Mouse (Mus musculus) liver, embryonic 14.5 days (tissue): Measurements from ENCODE around the gene Spin1. TPM values are rescaled to one million over a fixed set of nuclear protein-coding genes. Genes with fewer than 3 reads are reported as not detected.

ENCODE experiments used
- ATAC-seq: fragments of 200-750 bp; cut with Nextera tagmentation; 2 replicates; pipeline ENCODE4 v1.8.0; 2017; ENCODE audit warnings: moderate number of reproducible peaks, mild to moderate bottlenecking, moderate library complexity; ENCODE audit not compliant: insufficient read depth
- DNase-seq, 3 experiments: peaks; one replicate each; pipeline ENCODE4 v3.0.0-alpha.2; 2012 to 2013; ENCODE audit warnings: low read depth in 3 of 3, low spot score in 3 of 3
- H3K27ac ChIP-seq: fragments of 300-500 bp; sonication (generic); 2 replicates; pipeline ENCODE4 v1.5.1; 2014; ENCODE audit warnings: moderate library complexity, mild to moderate bottlenecking, control low read depth, inconsistent platforms
- H3K27me3 ChIP-seq: fragments of 300-500 bp; sonication (generic); 2 replicates; pipeline ENCODE4 v1.6.1; 2014; ENCODE audit warnings: mild to moderate bottlenecking, low read length, moderate library complexity; ENCODE audit not compliant: control insufficient read depth, insufficient read depth
- H3K36me3 ChIP-seq: fragments of 300-500 bp; sonication (generic); replicated peaks from 2 replicates; pipeline ENCODE4 v1.6.1; 2014; ENCODE audit warnings: low read depth; ENCODE audit not compliant: control insufficient read depth, insufficient read depth
- H3K4me1 ChIP-seq, 2 experiments: fragments of 200-500 bp in 1 of 2; fragments of 300-500 bp in 1 of 2; sonication (generic) in 1 of 2; replicated peaks; 2 replicates each; pipeline ENCODE4 v1.6.1; 2012 to 2014; ENCODE audit warnings: antibody characterized with exemption in 1 of 2, inconsistent platforms in 1 of 2, low read length in 1 of 2; ENCODE audit not compliant: control insufficient read depth in 2 of 2, insufficient read depth in 2 of 2
- H3K4me2 ChIP-seq: fragments of 300-500 bp; sonication (generic); 2 replicates; pipeline ENCODE4 v1.6.1; 2014; ENCODE audit warnings: low read depth, mild to moderate bottlenecking, control low read depth, moderate library complexity
- H3K4me3 ChIP-seq, 2 experiments: fragments of 200-500 bp in 1 of 2; fragments of 300-500 bp in 1 of 2; sonication (generic) in 1 of 2; 2 replicates each; pipeline ENCODE4 v1.5.1; 2012 to 2014; ENCODE audit warnings: low read depth in 2 of 2, low read length in 2 of 2, mild to moderate bottlenecking in 2 of 2, control low read depth in 1 of 2, inconsistent platforms in 1 of 2, moderate library complexity in 1 of 2; ENCODE audit not compliant: insufficient read depth in 1 of 2
- H3K9ac ChIP-seq: fragments of 300-500 bp; sonication (generic); replicated peaks from 2 replicates; pipeline ENCODE4 v1.6.1; 2014; ENCODE audit warnings: mild to moderate bottlenecking, control low read depth, moderate library complexity
- H3K9me3 ChIP-seq: fragments of 300-500 bp; sonication (generic); 2 replicates; pipeline ENCODE4 v1.6.1; 2016; ENCODE audit warnings: low read length, mixed read lengths; ENCODE audit not compliant: control insufficient read depth
- CTCF ChIP-seq: IDR thresholded peaks from 2 replicates; pipeline ENCODE4 v1.5.1; 2016; ENCODE audit warnings: antibody characterized with exemption, low read depth, control low read depth
- EP300 ChIP-seq: IDR thresholded peaks from 2 replicates; pipeline ENCODE4 v1.6.1; 2016; ENCODE audit warnings: antibody characterized with exemption, low read depth
- WGBS: fragments of 180-500 bp; shearing (Covaris S2); extraction: QIAGEN DNeasy Blood & Tissue Kit; methylation state at CpG from one replicate; pipeline ENCODE4 v1.1.7; 2014; ENCODE audit not compliant: insufficient replicate concordance; 5-methylcytosine and 5-hydroxymethylcytosine counted together
- polyA plus RNA-seq, 2 experiments: library from polyadenylated mRNA; depleted of rRNA in 1 of 2; stranded (reverse) in 1 of 2; unstranded in 1 of 2; fragments of >200 nt; fragmentation: Nextera tagmentation in 1 of 2; extraction: Ambion mirVana in 1 of 2; gene quantifications; 2 replicates each; pipeline versions ENCODE4 v1.2.1 to v1.2.3; 2012 to 2014

The Spin1 gene
- polyA plus RNA-seq, 2 experiments = 5.2 to 9.3 TPM

- H3K36me3 ChIP-seq = peaks cover 4% of the 10 kb centered on the region
- H3K27ac ChIP-seq = no peak overlapping the region
- TF ChIP-seq EP300 (no peak), CTCF (no peak)
- WGBS = 61% methylated on average over 1 of the region's 1 CpGs
- no peaks in the 10 kb centered on the region for H3K4me1 ChIP-seq
- no peak overlapping the region for H3K4me3 ChIP-seq
- ATAC-seq (no peak), DNase-seq (no peak)
- no peaks in the 10 kb centered on the region for H3K27me3 ChIP-seq
- no peak overlapping the region for H3K4me2 ChIP-seq
- H3K9ac ChIP-seq = no peak overlapping the region
- no peaks in the 10 kb centered on the region for H3K9me3 ChIP-seq
These were observed 46.4 kb downstream of the Spin1 start for GRCm38 (mm10) chr13:51147106-51147505.

DNA sequence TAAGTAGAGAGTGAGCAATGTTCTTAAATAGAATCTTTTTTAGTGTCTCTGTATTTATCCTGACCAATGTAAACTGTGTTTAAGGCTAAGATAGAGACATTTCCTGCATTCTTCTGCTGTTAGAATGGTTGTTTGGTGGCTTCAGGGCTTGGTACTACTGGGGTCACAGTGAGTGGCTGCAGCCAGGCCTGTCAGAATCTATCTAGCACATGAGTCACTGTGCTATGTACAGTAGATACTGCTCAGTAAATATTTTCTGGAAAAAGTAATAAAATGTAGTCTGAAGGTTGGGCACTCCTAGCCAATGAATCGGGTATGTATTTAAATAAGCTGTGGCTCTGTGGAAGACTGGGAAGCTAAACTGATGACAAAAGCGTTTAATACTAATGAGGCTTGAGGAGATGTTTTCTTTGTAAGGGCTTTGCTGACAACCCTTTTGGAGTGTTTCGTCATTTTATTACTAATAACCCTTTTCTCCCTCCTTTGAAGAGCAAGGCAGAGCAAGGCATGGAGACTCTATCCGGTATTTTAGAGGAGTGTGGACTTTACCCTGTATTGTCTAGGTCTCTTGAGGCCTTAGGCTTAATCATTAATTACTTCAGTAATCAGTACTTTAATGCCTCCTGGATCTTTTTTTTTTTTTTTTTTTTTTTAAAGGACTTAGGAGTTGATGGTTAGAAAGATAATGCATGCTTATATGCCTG lies 52.4 kb downstream of the Spin1 start:
- Histone ChIP-seq H3K36me3 (0 out of 2 replicates have a peak, but pooled peaks cover 4% of the 10 kb centered on the region), H3K9ac (no peak overlapping the region), H3K4me2 (no peak overlapping the region), H3K4me1 (peaks cover 0 to 4% of the 10 kb centered on the region in 2 experiments; a peak in 1 of 4 replicates), H3K27ac (no peak overlapping the region), H3K4me3 (no peak overlapping the region), H3K27me3 (no peaks in the 10 kb centered on the region), H3K9me3 (no peaks in the 10 kb centered on the region)
- WGBS = 63% methylated on average over 4 of the region's 4 CpGs
- ATAC-seq (no peak), DNase-seq (no peak)
- TF ChIP-seq EP300 = no peak
- no peak for TF ChIP-seq CTCF

GRCm38 (mm10) chr13:51153670-51154030 lies 53.0 kb downstream of the Spin1 start:
- DNase-seq (no peak), ATAC-seq (no peak)
- Histone ChIP-seq H3K27me3 (no peaks in the 10 kb centered on the region), H3K27ac (no peak overlapping the region), H3K4me1 (peaks cover 0 to 4% of the 10 kb centered on the region in 2 experiments; a peak in 1 of 4 replicates), H3K9ac (no peak overlapping the region), H3K4me2 (no peak overlapping the region), H3K9me3 (no peaks in the 10 kb centered on the region), H3K4me3 (no peak overlapping the region), H3K36me3 (0 out of 2 replicates have a peak, but pooled peaks cover 4% of the 10 kb centered on the region)
- TF ChIP-seq CTCF = no peak
- TF ChIP-seq EP300 = no peak
- 70% methylated on average over 4 of the region's 4 CpGs for WGBS

DNA sequence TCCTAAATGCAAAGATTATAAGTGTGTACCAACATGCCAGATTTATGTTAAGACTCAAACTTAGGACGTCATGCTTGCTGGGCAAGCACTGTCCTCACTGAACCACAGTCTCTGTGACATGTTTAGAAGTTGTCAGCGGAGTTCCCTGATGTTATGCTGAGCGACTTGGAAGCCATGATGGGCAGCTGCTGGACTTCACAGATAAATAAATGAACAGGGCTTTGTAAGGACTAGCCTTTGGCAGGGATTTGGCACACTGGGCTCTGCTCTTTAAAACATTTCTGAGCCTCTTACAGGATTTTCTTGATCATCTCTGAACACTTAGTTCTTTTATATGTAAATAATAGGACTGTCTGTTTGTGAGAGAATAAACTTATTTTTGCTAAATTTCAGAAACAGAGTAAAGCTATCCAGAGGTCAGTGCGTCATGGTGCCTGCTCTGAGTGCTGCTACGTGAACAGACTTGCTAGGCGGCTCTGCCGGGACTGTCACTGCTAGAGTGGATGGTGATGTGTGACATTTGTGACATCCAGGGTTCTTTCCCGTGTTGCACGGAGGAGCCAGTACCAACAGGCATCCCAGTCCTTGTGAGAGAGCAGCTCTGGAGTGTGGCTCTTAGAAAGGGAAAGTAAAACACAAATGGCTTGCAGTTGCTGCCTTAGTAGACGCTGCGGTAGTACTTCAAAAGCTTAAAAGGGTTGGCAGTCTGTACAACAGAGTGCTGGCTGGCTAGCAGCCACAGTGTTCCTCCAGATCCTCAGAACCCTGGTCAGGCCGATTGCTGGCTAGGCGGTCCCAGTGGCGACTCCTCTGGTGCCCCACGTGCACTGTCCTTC lies 54.7 kb downstream of the Spin1 start:
- Histone ChIP-seq H3K9me3 (no peaks in the 10 kb centered on the region), H3K4me1 (peaks cover 0 to 4% of the 10 kb centered on the region in 2 experiments; a peak in 1 of 4 replicates), H3K27ac (no peak overlapping the region), H3K27me3 (no peaks in the 10 kb centered on the region), H3K4me2 (no peak overlapping the region), H3K36me3 (0 out of 2 replicates have a peak, but pooled peaks cover under 1% of the 10 kb centered on the region), H3K4me3 (no peak overlapping the region), H3K9ac (no peak overlapping the region)
- DNase-seq (no peak), ATAC-seq (no peak)
- 77% methylated on average over 15 of the region's 15 CpGs for WGBS
- TF ChIP-seq EP300 (no peak), CTCF (no peak)

GRCm38 (mm10) chr13:51156014-51156386 lies 55.3 kb downstream of the Spin1 start:
- no peaks in the 10 kb centered on the region for H3K36me3 ChIP-seq
- DNase-seq (no peak), ATAC-seq (no peak)
- TF ChIP-seq EP300 (no peak), CTCF (no peak)
- peaks cover 0 to 4% of the 10 kb centered on the region in 2 experiments; a peak in 1 of 4 replicates for H3K4me1 ChIP-seq
- no peak overlapping the region for H3K27ac ChIP-seq
- 84% methylated on average over 6 of the region's 6 CpGs for WGBS
- H3K9ac ChIP-seq = no peak overlapping the region
- no peaks in the 10 kb centered on the region for H3K27me3 ChIP-seq
- no peak overlapping the region for H3K4me3 ChIP-seq
- H3K4me2 ChIP-seq = no peak overlapping the region
- no peaks in the 10 kb centered on the region for H3K9me3 ChIP-seq
